Mouse (Mus musculus) inflammation-experienced regulatory T-cells (primary cell): ENCODE data around the gene Slc47a2. TPM values are rescaled to one million over a fixed set of nuclear protein-coding genes. Genes with fewer than 3 reads are reported as not detected.

Experiments
- polyA plus RNA-seq, 2 experiments: library from polyadenylated mRNA; unstranded; fragments of 100-300 nt; shearing (Covaris generic); gene quantifications; one replicate each; pipeline ENCODE4 v1.2.1; 2017

Slc47a2 gene
- under 1 TPM in 1 of 2 experiments, not detected in 1; 0.48 TPM for polyA plus RNA-seq

GRCm38 (mm10) chr11:61342505-61343420, at the start of gene Slc47a2:
Gene Slc47a2, minus strand, starts transcription at chr11:61342860.

DNA sequence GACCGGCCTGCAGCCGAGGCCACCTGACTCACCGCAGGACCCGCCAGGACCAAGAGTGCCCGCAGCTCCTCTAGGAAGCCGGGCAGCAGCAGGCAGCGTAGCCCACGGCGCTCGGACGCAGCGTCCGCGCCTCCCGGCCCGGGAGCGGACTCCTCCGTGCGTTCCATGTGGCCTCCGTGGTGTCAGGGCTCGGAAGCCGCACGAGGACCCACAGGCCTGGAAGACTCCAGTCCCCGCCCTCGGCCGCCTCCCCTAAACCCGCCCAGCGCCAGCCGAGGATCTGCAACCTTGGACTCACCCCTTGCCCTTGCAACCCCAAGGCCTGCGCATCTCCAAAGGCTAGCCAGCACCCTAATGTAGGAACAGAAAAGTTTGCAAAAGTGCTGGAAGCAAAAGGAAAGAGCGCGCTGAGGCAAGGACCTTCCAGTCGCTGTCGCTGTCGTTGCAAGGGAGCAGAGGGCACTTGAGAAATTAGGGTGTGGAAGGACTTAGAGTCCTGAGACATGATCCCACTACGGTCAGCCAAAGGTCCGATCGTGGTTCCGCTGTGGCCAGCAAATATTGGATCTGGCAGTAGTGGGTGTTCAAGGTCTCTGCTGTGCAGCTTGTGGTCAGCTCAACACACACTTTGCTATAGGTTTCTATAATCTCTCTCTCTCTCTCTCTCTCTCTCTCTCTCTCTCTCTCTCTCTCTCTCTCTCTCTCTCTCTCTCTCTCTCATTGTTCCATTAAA, 35.4 kb upstream of the Slc47a2 start, which contains the start of gene Slc47a1:
Slc47a1 (minus strand) TSS at position 465 of the 733 bp plus-strand sequence.

DNA sequence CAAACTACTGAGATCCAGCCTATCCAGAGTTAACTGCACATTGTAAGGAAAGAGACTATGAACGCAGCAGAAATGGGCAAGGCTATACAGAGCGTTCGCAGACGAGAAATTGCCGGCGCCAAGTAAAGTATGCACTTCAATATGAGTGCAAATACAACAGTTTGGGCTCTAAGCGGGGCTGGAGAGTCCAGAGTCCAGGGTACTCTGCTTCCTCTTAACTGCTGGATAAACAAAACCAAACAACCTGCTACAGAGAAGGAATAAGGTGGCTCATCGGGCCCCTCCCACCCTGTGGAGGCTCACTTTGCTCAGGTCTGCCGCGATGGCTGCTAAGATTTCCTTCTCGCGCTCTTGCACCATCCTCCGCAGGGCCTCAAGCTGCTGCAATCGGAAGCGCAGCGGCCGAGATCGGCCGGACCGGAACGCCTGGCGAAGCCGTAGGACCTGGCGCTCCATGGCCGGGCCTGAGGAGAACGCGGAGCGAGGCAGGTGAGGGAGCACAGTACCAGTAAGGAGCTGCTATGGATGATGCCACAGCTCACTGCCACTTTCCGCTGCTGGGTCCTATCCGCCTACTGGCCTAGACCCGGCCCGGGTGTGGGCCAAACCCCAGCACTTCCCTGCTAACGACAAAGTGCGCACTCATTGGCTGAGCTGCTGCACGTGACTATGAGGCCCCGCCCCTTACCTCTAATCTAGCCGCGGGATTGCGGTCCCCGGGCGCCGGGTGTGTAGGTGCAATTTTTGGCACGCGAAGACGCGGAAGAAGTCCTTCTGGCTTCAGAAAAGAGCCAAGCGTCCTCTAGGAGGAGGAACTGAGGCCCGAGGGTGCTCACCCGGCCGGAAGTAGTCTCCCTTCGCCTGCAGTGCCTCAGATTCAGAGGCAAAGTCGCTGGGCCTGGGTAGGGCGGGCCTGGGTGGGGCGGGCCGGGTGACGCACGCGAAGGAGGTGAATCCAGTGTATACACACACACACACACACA, 75.8 kb downstream of the Slc47a2 start, which contains the start of gene Aldh3a2:
Aldh3a2 (minus strand) TSS at position 914 of the 983 bp plus-strand sequence.

Other genes with a start within 250 kb of the Slc47a2 start
- 10 to 100 TPM; 41.2 to 67.6 TPM for gene Tnfrsf13b, start 216.1 kb downstream of the Slc47a2 start, polyA plus RNA-seq
- gene Usp22, start 167.8 kb downstream of the Slc47a2 start, polyA plus RNA-seq = 10 to 100 TPM; 38.4 to 48.2 TPM
- gene Aldh3a1, start 135.3 kb downstream of the Slc47a2 start, polyA plus RNA-seq = 1 to 10 TPM in 1 of 2 experiments, under 1 TPM in 1; 0.18 to 1.8 TPM
- 10 to 100 TPM; 48.8 to 53.9 TPM for gene Aldh3a2, start 75.4 kb downstream of the Slc47a2 start, polyA plus RNA-seq
- under 1 TPM in 1 of 2 experiments, not detected in 1; 0.40 TPM for gene Slc47a1, start 35.5 kb upstream of the Slc47a2 start, polyA plus RNA-seq
- gene Rnf112, start 111.3 kb upstream of the Slc47a2 start, polyA plus RNA-seq = under 1 TPM in 1 of 2 experiments, not detected in 1; 0.23 TPM
- not detected for gene Mfap4, start 142.6 kb upstream of the Slc47a2 start, polyA plus RNA-seq
- gene Mapk7, start 151.5 kb upstream of the Slc47a2 start, polyA plus RNA-seq = 10 to 100 TPM; 25.1 to 26.8 TPM
- gene B9d1, start 162.3 kb upstream of the Slc47a2 start, polyA plus RNA-seq = 1 to 10 TPM; 1.0 to 4.0 TPM
- under 1 TPM; 0.66 to 0.70 TPM for gene Epn2, start 236.8 kb upstream of the Slc47a2 start, polyA plus RNA-seq